Mouse (Mus musculus) G1E (cell line): ENCODE results near the gene Atxn1l. TPM values are rescaled to one million over a fixed set of nuclear protein-coding genes. Genes with fewer than 3 reads are reported as not detected.

Experiments
- ATAC-seq: 2 replicates; pipeline ENCODE4 v1.8.0; 2016; ENCODE audit warnings: mild to moderate bottlenecking; ENCODE audit not compliant: insufficient number of reproducible peaks, poor library complexity, low FRiP score, severe bottlenecking; ENCODE audit errors: extremely low read depth
- DNase-seq: peaks from one replicate; pipeline ENCODE4 v3.0.0; 2012; ENCODE audit warnings: low spot score
- H3K27me3 ChIP-seq: 2 replicates; pipeline ENCODE4 v1.6.1; 2012; ENCODE audit warnings: mild to moderate bottlenecking, low read length, inconsistent platforms; ENCODE audit not compliant: insufficient read depth
- H3K36me3 ChIP-seq: replicated peaks from 2 replicates; pipeline ENCODE3; 2012; ENCODE audit warnings: mild to moderate bottlenecking, inconsistent platforms
- H3K4me1 ChIP-seq: 2 replicates; pipeline ENCODE4 v1.6.1; 2012; ENCODE audit warnings: low read depth, low read length, inconsistent platforms, mixed read lengths; ENCODE audit not compliant: insufficient read depth
- H3K4me3 ChIP-seq: 2 replicates; pipeline ENCODE4 v1.5.1; 2012; ENCODE audit warnings: low read depth, mild to moderate bottlenecking, inconsistent platforms, low read length, moderate library complexity, mixed read lengths
- H3K9me3 ChIP-seq: replicated peaks from 2 replicates; pipeline ENCODE4 v1.6.1; 2012; ENCODE audit warnings: inconsistent platforms
- CTCF ChIP-seq: IDR thresholded peaks from 2 replicates; pipeline ENCODE4 v1.5.1; 2012; ENCODE audit warnings: low read depth, low read length, inconsistent platforms, mixed read lengths
- GATA1 ChIP-seq: IDR thresholded peaks from 2 replicates; pipeline ENCODE4 v1.6.1; 2012; ENCODE audit warnings: borderline replicate concordance, low read length, inconsistent platforms, mixed read lengths
- GATA2 ChIP-seq: IDR thresholded peaks from 2 replicates; pipeline ENCODE4 v1.6.1; 2012; ENCODE audit warnings: low read depth, low read length, inconsistent platforms, borderline replicate concordance
- POLR2AphosphoS5 ChIP-seq: IDR thresholded peaks from 2 replicates; pipeline ENCODE4 v1.6.1; 2012; ENCODE audit warnings: low read depth, low read length, inconsistent platforms; ENCODE audit not compliant: insufficient replicate concordance
- TAL1 ChIP-seq: conservative IDR thresholded peaks from 2 replicates; pipeline ENCODE4 v1.6.1; 2012; ENCODE audit warnings: low read depth, low read length, inconsistent platforms, mixed read lengths
- polyA plus RNA-seq: library from polyadenylated mRNA; stranded (reverse); fragments of >175 nt; gene quantifications from 2 replicates; pipeline ENCODE4 v1.2.3, GENCODE M21; 2012
- total RNA-seq, 2 experiments: library from RNA; stranded (forward) in 1 of 2; stranded (reverse) in 1 of 2; fragments of 200-1000 nt in 1 of 2; fragments of >200 nt in 1 of 2; fragmentation: Nextera tagmentation in 1 of 2; gene quantifications; 2 replicates each; pipeline ENCODE4 v1.2.3; 2014 to 2017

Gene Atxn1l
- total and polyA plus RNA-seq, 3 experiments, result 20.7 to 36.8 (median 29.5) TPM

DNA sequence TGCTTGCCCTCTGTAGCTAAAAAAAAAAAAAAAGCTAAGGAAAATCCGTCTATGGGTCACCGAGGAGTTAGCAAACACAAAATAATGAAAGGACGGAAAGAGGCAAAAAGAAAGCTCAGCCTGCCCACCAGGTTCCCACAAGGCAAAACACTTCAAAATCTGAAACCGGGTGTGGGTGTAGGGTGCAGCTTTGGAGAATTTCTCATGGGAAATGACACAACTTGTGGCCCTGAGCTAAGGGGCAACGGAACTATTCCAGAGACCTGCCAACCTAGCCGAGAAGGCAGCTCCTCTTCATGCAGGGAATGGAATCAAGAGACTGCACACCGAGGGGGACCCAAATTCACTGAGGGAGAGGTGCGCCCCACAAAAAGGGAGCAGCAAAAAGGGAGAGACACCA, 720 bp downstream of the Atxn1l start:
- ATAC-seq (no peak), DNase-seq (peak; percentile 30)
- no peaks in the 10 kb centered on the region for H3K27me3 ChIP-seq
- H3K4me1 ChIP-seq, result peaks cover 20% of the 10 kb centered on the region
- TF ChIP-seq GATA1 (no peak), POLR2AphosphoS5 (no peak), GATA2 (no peak), TAL1 (no peak), CTCF (no peak)
- peaks cover 36% of the 10 kb centered on the region for H3K36me3 ChIP-seq
- 0 out of 2 replicates have a peak, but pooled peaks cover 4% of the 10 kb centered on the region for H3K9me3 ChIP-seq
- H3K4me3 ChIP-seq, result peak overlapping the region; percentile 95

DNA sequence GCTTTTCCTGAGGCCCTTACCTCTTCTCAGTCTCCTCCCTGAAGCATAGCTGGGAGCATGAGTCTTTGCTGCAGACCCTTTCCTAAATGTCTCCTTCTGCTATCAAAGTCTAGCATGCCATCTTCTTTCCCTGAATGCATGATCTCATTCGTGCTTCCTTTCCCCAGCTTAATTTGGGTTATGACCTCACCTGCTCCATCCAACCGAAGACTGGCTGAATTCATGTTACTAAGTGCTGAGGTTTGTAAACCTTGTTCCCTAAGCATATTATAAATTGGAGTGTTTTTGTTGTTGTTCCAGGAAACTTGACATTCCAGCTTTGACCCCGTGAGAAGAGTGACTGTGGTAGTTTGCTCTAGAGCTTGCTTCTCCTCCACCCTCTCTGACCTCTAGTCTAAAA, 3.5 kb downstream of the Atxn1l start:
- Histone ChIP-seq H3K9me3 (0 out of 2 replicates have a peak, but pooled peaks cover 4% of the 10 kb centered on the region), H3K4me3 (no peak overlapping the region), H3K4me1 (peaks cover 20% of the 10 kb centered on the region), H3K27me3 (no peaks in the 10 kb centered on the region), H3K36me3 (peaks cover 64% of the 10 kb centered on the region)
- TF ChIP-seq GATA1 (no peak), CTCF (no peak), TAL1 (no peak), GATA2 (no peak), POLR2AphosphoS5 (no peak)
- no peak for DNase-seq
- ATAC-seq, result no peak

DNA sequence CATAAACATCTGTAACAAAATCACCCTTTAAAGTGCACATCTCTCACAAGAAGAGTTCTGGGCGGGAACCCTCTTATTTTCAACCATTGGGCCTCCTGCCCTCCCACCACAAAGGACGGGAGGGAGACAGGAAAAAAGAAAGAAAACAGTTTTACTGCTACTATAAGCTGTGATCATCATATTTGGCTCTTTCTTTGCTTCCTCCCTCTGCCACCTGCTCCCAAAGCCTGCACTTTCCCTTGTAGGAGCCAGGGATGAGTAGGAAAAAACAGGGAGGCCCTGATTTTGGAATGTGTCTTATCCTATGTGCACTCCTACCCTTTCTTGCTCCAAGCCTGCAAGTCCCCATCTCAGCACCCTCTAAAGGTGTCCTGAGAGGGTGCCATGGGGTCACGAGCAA, 6.5 kb downstream of the Atxn1l start:
- TF ChIP-seq POLR2AphosphoS5 (no peak), GATA1 (no peak), GATA2 (no peak), CTCF (no peak), TAL1 (no peak)
- DNase-seq, result no peak
- H3K4me1 ChIP-seq, result peaks cover 10% of the 10 kb centered on the region
- H3K27me3 ChIP-seq, result no peaks in the 10 kb centered on the region
- H3K36me3 ChIP-seq, result peaks cover 89% of the 10 kb centered on the region
- H3K4me3 ChIP-seq, result no peak overlapping the region
- ATAC-seq, result no peak
- no peaks in the 10 kb centered on the region for H3K9me3 ChIP-seq

DNA sequence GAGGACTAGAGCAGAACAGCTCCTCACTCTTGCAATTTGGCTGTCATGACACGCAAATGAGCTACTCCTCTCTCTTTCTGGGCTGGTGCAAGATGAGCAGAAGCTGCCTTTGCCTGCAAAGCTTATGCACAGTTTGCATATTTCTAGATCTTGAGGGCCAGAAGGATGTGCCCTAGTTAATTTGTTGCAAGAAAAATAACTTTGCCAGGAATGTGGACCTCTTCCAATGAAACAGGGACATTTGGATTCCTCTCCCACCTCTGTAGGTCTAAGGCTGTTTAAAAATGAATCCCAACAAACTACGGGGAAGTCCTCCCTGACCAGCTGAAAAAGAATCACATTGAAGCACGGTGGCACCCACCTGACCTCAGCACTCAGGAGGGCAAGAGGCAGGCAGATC, 12.4 kb downstream of the Atxn1l start:
- Histone ChIP-seq H3K4me1 (0 out of 2 replicates have a peak, but pooled peaks cover 2% of the 10 kb centered on the region), H3K9me3 (no peaks in the 10 kb centered on the region), H3K4me3 (no peak overlapping the region), H3K27me3 (no peaks in the 10 kb centered on the region), H3K36me3 (peaks cover 95% of the 10 kb centered on the region)
- no peak for DNase-seq
- TF ChIP-seq POLR2AphosphoS5 (no peak), GATA2 (no peak), TAL1 (no peak), CTCF (no peak), GATA1 (no peak)
- ATAC-seq, result no peak

DNA sequence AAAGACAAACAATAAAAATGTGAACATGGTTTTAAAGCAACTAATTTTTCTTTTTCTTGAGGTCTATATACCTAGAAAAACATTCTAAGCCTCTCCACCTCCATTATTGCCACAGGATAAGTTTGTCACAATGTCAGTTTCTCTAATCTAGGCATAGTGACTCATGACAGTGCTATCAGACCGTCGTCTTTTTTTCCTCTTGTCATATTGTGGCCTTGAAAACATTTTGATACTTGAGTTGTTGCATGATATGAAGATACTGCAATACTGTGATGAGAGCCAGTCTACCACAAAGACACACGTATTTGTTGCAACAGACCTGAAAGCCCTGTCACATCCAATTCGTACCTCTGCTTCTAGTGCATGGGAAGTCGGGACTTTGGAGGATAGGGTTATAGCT, 22.6 kb downstream of the Atxn1l start:
- no peak overlapping the region for H3K4me3 ChIP-seq
- H3K9me3 ChIP-seq, result no peaks in the 10 kb centered on the region
- no peak for ATAC-seq
- peaks cover 73% of the 10 kb centered on the region for H3K36me3 ChIP-seq
- H3K27me3 ChIP-seq, result no peaks in the 10 kb centered on the region
- no peaks in the 10 kb centered on the region for H3K4me1 ChIP-seq
- DNase-seq, result no peak
- no peak for TF ChIP-seq TAL1
- no peak for TF ChIP-seq POLR2AphosphoS5
- TF ChIP-seq GATA1, result no peak
- TF ChIP-seq GATA2, result no peak
- TF ChIP-seq CTCF, result no peak

DNA sequence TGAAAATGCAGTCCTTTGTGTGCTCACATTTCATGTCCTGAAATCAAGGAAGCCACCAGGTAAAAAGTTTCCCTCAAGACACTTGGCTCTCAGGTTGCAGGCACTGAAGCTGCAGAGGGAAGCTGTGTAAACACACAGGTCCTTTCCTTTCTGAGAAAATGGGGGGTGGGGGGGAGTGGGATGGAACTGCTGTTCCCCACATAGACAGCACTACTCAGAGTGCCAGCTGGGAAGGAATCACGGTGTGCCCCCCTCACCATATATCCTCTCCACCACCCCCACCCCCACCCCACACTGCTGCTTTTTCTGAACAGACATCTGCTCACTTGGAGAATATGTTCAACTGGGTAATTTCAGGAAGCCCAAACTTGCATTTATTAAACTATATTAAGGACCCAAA, 25.0 kb downstream of the Atxn1l start:
- no peak for ATAC-seq
- H3K4me1 ChIP-seq, result no peaks in the 10 kb centered on the region
- H3K4me3 ChIP-seq, result no peak overlapping the region
- peaks cover 74% of the 10 kb centered on the region for H3K36me3 ChIP-seq
- DNase-seq, result no peak
- no peaks in the 10 kb centered on the region for H3K9me3 ChIP-seq
- no peaks in the 10 kb centered on the region for H3K27me3 ChIP-seq
- TF ChIP-seq GATA1, result no peak
- TF ChIP-seq CTCF, result no peak
- TF ChIP-seq TAL1, result no peak
- no peak for TF ChIP-seq GATA2
- TF ChIP-seq POLR2AphosphoS5, result no peak

- peaks cover 21% of the 10 kb centered on the region for H3K4me1 ChIP-seq
- peaks cover 9% of the 10 kb centered on the region; the same call in 1 of the 2 replicates for H3K27me3 ChIP-seq
- no peak overlapping the region for H3K4me3 ChIP-seq
- peaks cover 44% of the 10 kb centered on the region for H3K36me3 ChIP-seq
- TF ChIP-seq CTCF (no peak), GATA1 (no peak), TAL1 (no peak), POLR2AphosphoS5 (no peak), GATA2 (no peak)
- no peak for ATAC-seq
- DNase-seq, result no peak
- no peaks in the 10 kb centered on the region for H3K9me3 ChIP-seq
Measured at GRCm38 (mm10) chr8:109707921-109708320, 29.6 kb downstream of the Atxn1l start.
